Mouse (Mus musculus) spleen, adult 2 months (tissue): ENCODE results near the gene Pde7b.

Experiments
- CTCF ChIP-seq: fragments of 200-500 bp; IDR thresholded peaks from 2 replicates; pipeline ENCODE4 v1.5.1; 2011; ENCODE audit warnings: mild to moderate bottlenecking, inconsistent platforms; ENCODE audit not compliant: insufficient read depth, insufficient read length, insufficient replicate concordance; ENCODE audit errors: extremely low read depth
- POLR2A ChIP-seq: fragments of 200-500 bp; IDR thresholded peaks from 2 replicates; pipeline ENCODE4 v1.6.1; 2011; ENCODE audit warnings: low read depth, low read length, inconsistent platforms

DNA sequence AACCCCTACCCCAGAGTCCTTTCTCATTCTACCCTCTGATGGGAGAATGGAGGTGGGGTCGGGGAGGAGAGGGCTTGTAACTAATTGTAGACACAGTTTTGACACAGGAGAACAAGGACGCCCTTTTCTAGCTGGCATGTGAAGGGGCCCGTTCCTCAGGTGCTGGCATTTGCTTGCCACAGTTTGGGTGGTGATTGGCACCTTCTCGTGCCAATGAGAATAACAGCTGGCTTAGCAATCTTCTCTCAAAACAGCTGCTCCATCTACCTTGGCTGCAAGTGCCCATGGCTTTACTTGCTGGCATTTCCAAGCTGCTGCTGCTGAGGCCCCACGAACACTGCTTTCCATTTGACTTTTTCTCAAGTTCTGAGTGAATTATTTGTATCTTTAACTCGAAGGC is 223.7 kb downstream of the Pde7b start:
- TF ChIP-seq CTCF, result no peak
- TF ChIP-seq POLR2A, result no peak
